Mouse (Mus musculus) adrenal gland, adult (tissue): ENCODE results near the gene Nkx3-2.

ENCODE experiments used
- DNase-seq, 2 experiments: peaks; one replicate each; pipeline ENCODE4 v3.0.0; 2022 to 2023; ENCODE audit warnings: low spot score in 1 of 2; ENCODE audit not compliant: inconsistent age in 2 of 2

Gene Nkx3-2

GRCm38 (mm10) chr5:41762947-41763730 is 1.2 kb downstream of the Nkx3-2 start:
- DNase-seq: no peak

DNA sequence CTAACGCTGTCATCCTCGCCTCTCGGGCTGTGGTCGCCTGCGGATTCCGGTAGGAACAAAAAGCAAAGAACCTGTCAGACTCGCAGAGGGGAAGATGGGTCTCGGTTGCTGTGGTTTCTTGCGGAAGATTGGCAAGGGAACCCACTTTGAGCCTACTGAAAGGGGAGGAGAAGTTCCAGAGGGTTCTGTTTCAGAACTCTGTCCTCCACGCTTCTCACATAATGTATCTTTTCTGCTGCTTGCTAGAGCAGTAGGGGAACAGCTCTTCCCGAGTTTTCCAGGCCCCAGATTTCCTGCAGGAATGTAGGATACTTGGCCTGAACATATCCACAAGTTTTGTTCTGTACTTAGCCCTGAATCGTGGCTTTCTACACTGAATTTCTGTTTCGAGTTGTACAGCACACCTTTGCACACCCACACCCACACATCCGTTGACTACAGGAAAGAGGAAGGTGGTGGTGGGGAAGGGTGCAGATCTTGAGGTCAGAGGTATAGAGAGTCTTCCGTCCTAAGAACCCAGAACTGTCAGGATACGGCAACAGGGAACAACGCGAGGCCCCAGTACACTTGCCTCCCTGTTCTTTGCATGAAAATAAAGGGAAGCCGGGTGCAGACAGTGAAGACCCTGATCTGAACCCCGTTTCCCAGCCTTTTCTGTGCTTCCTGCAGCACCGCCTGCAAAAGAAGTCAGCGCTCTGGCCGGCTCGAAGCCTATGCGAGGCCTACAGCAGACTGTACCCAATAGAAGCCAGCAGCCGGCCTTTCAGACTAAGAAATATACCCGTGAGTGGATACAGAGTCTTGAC is 2.0 kb downstream of the Nkx3-2 start:
- DNase-seq: no peak

GRCm38 (mm10) chr5:41761509-41762140 is 2.7 kb downstream of the Nkx3-2 start:
- DNase-seq: peak in 1 of 2 experiments; percentile 28

DNA sequence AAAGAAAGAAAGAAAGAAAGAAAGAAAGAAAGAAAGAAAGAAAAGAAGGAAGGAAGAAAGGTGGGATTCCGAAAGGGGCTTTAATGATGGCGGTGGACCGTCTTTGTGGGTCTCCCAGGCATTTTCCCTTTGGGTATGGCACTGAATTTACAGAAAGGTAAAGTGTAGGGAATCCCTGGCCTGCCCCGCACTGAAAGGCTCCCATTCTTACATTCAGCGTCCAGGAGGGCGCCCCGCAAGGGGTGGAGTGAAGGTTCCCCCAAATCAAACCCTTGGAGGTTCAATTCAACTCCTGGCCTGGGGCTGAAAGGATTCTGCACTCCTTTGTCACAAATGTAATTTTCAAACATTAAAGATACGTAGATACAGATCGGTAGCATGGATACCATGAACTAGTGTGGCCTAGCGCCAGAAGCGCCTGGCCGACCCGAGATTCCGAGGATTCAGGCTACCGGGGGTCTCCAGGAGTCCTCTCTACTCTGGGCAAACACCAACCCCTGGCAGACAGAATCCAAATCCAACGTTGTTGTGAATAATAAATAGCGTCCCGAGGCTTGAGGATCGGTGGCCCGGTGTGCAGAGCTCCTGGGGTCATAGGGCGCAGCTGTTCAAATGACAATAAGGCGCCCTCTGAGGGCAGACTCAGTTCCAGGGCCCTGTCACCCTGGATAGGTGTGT is 3.3 kb downstream of the Nkx3-2 start:
- no peak for DNase-seq

DNA sequence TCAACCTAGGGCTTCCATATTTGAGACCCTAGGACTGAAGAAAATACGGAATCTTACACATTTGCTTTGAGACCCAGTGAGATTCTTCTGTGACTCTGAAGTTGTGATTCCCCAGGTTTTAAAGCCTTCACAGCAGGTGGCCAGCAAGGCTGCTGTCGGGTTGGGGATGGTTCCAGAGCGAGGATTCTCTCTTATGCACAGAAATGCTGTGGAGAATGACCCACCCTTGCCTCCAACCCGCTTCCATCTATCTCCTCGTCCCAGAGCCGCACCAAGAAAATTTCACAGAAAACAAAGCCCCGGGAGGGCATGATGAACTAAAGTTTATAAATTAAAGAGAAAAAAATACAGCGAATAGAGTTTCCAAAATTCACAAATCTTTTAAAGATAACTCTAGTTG is 4.2 kb downstream of the Nkx3-2 start:
- DNase-seq: no peak

GRCm38 (mm10) chr5:41758671-41759639 is 5.3 kb downstream of the Nkx3-2 start:
- no peak for DNase-seq

DNA sequence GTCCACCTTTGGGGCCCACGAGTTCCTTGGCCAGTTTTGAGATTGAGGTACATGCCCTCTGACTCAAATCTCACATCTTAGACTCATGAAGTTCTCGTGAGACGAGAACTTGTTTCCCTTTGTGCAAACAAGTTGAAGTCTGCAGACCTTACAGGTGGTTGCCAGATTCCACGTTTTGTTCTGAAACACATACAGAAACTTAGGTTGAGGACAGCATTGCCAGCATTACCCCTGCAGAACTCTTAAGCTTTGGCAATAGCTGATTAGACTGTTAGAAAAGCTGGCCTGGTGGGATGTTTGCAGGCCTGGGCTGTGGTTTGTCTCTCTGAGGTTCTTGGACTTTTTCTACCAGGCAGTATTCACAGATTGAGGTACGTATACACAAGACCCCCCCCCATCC is 7.0 kb downstream of the Nkx3-2 start:
- no peak for DNase-seq

GRCm38 (mm10) chr5:41756396-41756795 is 7.9 kb downstream of the Nkx3-2 start:
- no peak for DNase-seq

DNA sequence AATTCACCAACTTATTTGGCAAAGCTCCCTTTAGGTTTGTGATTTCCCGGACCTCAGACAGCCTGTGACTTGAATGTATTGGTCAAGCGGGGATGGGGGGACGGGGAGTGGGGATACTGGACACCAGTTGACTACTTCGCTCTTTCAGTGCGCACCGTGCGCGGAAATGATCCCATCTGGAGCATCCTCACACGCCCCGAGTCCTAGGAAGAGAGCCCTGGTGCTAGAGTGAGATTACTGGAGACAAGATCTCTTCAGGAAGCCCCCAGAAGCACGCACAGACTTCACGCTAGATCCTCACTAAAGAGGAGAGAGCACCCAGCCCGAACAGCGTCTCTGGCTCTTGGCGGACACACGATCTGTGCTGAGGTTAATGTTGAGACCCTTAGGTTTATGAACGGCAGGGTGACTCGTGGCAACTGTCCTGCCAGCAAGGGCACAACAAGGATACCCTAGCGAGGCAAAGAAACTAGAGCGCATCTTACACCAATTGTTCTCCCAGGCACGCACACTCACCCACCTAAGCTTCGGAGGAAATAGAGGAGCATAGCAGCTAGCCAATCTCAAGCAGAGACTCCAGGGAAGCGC is 8.8 kb downstream of the Nkx3-2 start:
- DNase-seq: no peak

DNA sequence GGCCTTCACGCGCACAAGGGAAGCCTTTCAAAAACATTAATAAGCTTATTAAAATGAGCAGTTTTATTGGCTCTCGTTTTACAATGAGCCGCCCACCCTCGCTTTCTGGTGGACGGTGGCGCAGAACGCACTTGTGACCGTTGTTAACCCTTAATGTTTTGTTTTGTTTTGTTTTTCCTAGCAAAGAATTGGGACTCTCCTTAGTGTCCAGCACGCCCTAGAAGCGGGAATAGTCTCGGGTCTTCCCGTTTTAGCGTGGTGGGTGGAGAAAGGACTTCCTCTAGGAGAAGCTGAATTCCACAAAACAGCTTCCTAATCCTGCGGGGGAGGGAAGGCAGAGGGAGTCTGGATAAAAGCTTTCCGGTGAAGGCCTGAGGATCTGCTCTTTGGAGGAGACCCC is 9.5 kb downstream of the Nkx3-2 start:
- no peak for DNase-seq

- no peak for DNase-seq
These were observed 10.0 kb downstream of the Nkx3-2 start for GRCm38 (mm10) chr5:41754226-41754775.

- no peak for DNase-seq
These were observed 11.6 kb downstream of the Nkx3-2 start for GRCm38 (mm10) chr5:41752721-41753120.

GRCm38 (mm10) chr5:41744898-41745780 is 19.2 kb downstream of the Nkx3-2 start:
- no peak for DNase-seq

DNA sequence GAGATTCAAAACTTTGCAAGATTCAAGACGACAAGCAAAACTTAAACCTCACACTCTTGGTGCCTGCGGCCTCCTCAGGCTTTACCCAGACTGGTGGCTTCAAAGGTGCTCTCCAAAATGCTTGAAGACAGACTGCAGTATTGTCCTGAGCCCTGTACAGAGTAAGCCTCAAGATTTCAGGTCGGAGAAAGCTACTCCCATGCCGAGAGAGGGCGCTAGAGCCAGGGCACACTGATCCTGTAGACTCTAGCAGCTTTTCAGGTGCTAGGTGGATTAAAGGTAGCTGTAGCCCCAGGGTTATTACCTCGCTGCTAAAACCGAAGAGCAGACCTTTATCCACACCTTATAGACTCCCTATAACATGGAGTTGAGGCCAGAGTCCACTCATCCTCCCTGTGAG is 20.1 kb downstream of the Nkx3-2 start:
- no peak for DNase-seq

- DNase-seq: no peak
These were observed 25.5 kb downstream of the Nkx3-2 start for GRCm38 (mm10) chr5:41738817-41739216.

- DNase-seq: no peak
These were observed 27.3 kb downstream of the Nkx3-2 start for GRCm38 (mm10) chr5:41737039-41737438.

DNA sequence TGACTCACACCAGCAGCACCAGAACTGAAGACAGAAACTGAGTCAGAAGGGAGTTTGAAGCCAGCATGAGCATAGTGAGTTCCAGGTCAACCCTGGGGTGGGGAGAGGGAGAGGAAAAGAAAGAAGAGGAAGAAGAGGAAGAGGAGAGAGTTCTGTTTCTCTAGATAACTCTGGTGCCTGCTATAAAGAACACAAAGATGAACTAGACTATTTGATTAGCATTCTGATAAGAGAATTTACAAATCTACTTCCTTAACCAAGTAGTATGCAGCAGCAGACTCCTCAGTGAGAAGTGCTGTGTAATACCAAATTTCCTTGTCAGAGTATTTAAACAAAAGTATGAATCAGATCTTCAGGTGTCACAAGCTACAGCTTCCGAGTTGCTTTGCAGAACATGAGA is 37.3 kb downstream of the Nkx3-2 start:
- no peak for DNase-seq

DNA sequence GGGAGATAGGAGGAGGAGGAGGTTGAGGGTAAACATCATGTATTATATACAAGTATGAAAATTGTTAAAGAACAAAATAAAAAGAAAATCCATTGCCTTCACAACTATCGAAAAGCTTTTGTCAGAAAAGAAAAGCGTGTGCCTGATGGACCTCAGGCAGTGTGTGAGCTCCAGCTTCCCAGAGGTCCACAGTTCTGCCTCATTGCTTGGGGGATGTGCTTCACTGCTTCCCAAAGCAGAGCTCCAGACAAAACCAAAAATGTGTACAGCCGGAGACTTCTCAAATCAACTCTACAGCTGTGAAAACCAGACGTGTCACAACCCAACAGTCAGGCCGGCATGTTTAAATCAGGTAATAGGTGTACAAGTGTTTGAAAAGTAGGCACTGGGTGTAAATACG is 38.7 kb downstream of the Nkx3-2 start:
- no peak for DNase-seq
